Mouse (Mus musculus): ENCODE data around the gene Sptlc2. TPM values are rescaled to one million over a fixed set of nuclear protein-coding genes. Genes with fewer than 3 reads are reported as not detected.

The Sptlc2 gene
- polyA plus RNA-seq, 1 experiment from 2014 or later: 64.8 TPM

GRCm38 (mm10) chr12:87348029-87348428, 40.1 kb downstream of the Sptlc2 start:
- Histone ChIP-seq H3K9me3 (no peaks in the 10 kb centered on the region), H3K27ac (no peak overlapping the region), H3K27me3 (no peaks in the 10 kb centered on the region), H3K9ac (no peak overlapping the region), H3K36me3 (peaks cover 25% of the 10 kb centered on the region), H3K4me3 (no peak overlapping the region), H3K4me2 (no peak overlapping the region), H3K4me1 (replicated peaks) (no peaks in the 10 kb centered on the region)
- WGBS: 84% methylated on average over 2 of the region's 2 CpGs
- ATAC-seq (ENCODE audit: low FRiP score): no peak

GRCm38 (mm10) chr12:87347511-87347910, 40.6 kb downstream of the Sptlc2 start:
- ATAC-seq (ENCODE audit: low FRiP score): no peak
- WGBS: 94% methylated on average over 2 of the region's 2 CpGs
- H3K27ac ChIP-seq: no peak overlapping the region
- H3K4me1 ChIP-seq (replicated peaks): no peaks in the 10 kb centered on the region
- H3K4me2 ChIP-seq: no peak overlapping the region
- H3K9me3 ChIP-seq: no peaks in the 10 kb centered on the region
- H3K27me3 ChIP-seq: no peaks in the 10 kb centered on the region
- H3K36me3 ChIP-seq: peaks cover 27% of the 10 kb centered on the region
- no peak overlapping the region for H3K4me3 ChIP-seq
- H3K9ac ChIP-seq: no peak overlapping the region

- no peak for ATAC-seq (ENCODE audit: low FRiP score)
- no peaks in the 10 kb centered on the region for H3K9me3 ChIP-seq
- H3K27me3 ChIP-seq: no peaks in the 10 kb centered on the region
- no peak overlapping the region for H3K4me2 ChIP-seq
- H3K27ac ChIP-seq: no peak overlapping the region
- H3K36me3 ChIP-seq: peaks cover 42% of the 10 kb centered on the region
- no peak overlapping the region for H3K9ac ChIP-seq
- no peak overlapping the region for H3K4me3 ChIP-seq
- no peaks in the 10 kb centered on the region for H3K4me1 ChIP-seq (replicated peaks)
Measured at GRCm38 (mm10) chr12:87343084-87343605, 45.0 kb downstream of the Sptlc2 start.

- ATAC-seq (ENCODE audit: low FRiP score): no peak
- H3K9me3 ChIP-seq: no peaks in the 10 kb centered on the region
- no peak overlapping the region for H3K4me2 ChIP-seq
- peaks cover 22% of the 10 kb centered on the region for H3K36me3 ChIP-seq
- no peaks in the 10 kb centered on the region for H3K4me1 ChIP-seq (replicated peaks)
- H3K27me3 ChIP-seq: no peaks in the 10 kb centered on the region
- H3K4me3 ChIP-seq: no peak overlapping the region
- 92% methylated on average over 4 of the region's 4 CpGs for WGBS
- H3K9ac ChIP-seq: no peak overlapping the region
- no peak overlapping the region for H3K27ac ChIP-seq
Measured at GRCm38 (mm10) chr12:87338082-87338481, 50.1 kb downstream of the Sptlc2 start.

GRCm38 (mm10) chr12:87334886-87335285, 53.3 kb downstream of the Sptlc2 start:
- WGBS: 44% methylated on average over 2 of the region's 2 CpGs
- Histone ChIP-seq H3K4me2 (no peak overlapping the region), H3K9ac (no peak overlapping the region), H3K9me3 (no peaks in the 10 kb centered on the region), H3K4me3 (no peak overlapping the region), H3K4me1 (replicated peaks) (peaks cover 10% of the 10 kb centered on the region), H3K27me3 (no peaks in the 10 kb centered on the region), H3K27ac (no peak overlapping the region), H3K36me3 (peaks cover 7% of the 10 kb centered on the region; the same call in 1 of the 2 replicates)
- no peak for ATAC-seq (ENCODE audit: low FRiP score)

- peaks cover 7% of the 10 kb centered on the region; the same call in 1 of the 2 replicates for H3K36me3 ChIP-seq
- ATAC-seq (ENCODE audit: low FRiP score): no peak
- no peak overlapping the region for H3K4me3 ChIP-seq
Measured at GRCm38 (mm10) chr12:87333794-87334193, 54.4 kb downstream of the Sptlc2 start.

GRCm38 (mm10) chr12:87332511-87332910, 55.6 kb downstream of the Sptlc2 start:
- Histone ChIP-seq H3K4me1 (replicated peaks) (peaks cover 14% of the 10 kb centered on the region), H3K4me2 (no peak overlapping the region), H3K4me3 (no peak overlapping the region), H3K9ac (no peak overlapping the region), H3K9me3 (no peaks in the 10 kb centered on the region), H3K27me3 (no peaks in the 10 kb centered on the region), H3K36me3 (0 out of 2 replicates have a peak, but pooled peaks cover 3% of the 10 kb centered on the region), H3K27ac (no peak overlapping the region)
- 88% methylated on average over 4 of the region's 4 CpGs for WGBS
- no peak for ATAC-seq (ENCODE audit: low FRiP score)

More at GRCm38 (mm10) chr12:87333794-87334193, 54.4 kb downstream of the Sptlc2 start:
- Histone ChIP-seq H3K27me3 (no peaks in the 10 kb centered on the region), H3K4me2 (no peak overlapping the region), H3K9me3 (no peaks in the 10 kb centered on the region), H3K27ac (no peak overlapping the region), H3K9ac (no peak overlapping the region), H3K4me1 (replicated peaks) (peaks cover 10% of the 10 kb centered on the region)

- no peak overlapping the region for H3K27ac ChIP-seq
- 50% methylated on average over 5 of the region's 5 CpGs for WGBS
Measured at GRCm38 (mm10) chr12:87331908-87332307, 56.2 kb downstream of the Sptlc2 start.

GRCm38 (mm10) chr12:87331053-87331456, 57.1 kb downstream of the Sptlc2 start:
- Histone ChIP-seq H3K36me3 (0 out of 2 replicates have a peak, but pooled peaks cover 3% of the 10 kb centered on the region), H3K27ac (no peak overlapping the region), H3K4me3 (no peak overlapping the region), H3K27me3 (no peaks in the 10 kb centered on the region), H3K4me1 (replicated peaks) (peaks cover 16% of the 10 kb centered on the region), H3K9me3 (no peaks in the 10 kb centered on the region), H3K4me2 (no peak overlapping the region), H3K9ac (no peak overlapping the region)
- WGBS: 61% methylated on average over 6 of the region's 6 CpGs
- no peak for ATAC-seq (ENCODE audit: low FRiP score)

More at GRCm38 (mm10) chr12:87331908-87332307, 56.2 kb downstream of the Sptlc2 start:
- Histone ChIP-seq H3K4me2 (no peak overlapping the region), H3K36me3 (0 out of 2 replicates have a peak, but pooled peaks cover 3% of the 10 kb centered on the region), H3K9ac (no peak overlapping the region), H3K9me3 (no peaks in the 10 kb centered on the region), H3K4me3 (no peak overlapping the region), H3K4me1 (replicated peaks) (peaks cover 16% of the 10 kb centered on the region), H3K27me3 (no peaks in the 10 kb centered on the region)
- ATAC-seq (ENCODE audit: low FRiP score): no peak

GRCm38 (mm10) chr12:87330213-87330612, 57.9 kb downstream of the Sptlc2 start:
- Histone ChIP-seq H3K9ac (no peak overlapping the region), H3K36me3 (no peaks in the 10 kb centered on the region), H3K4me1 (replicated peaks) (peaks cover 16% of the 10 kb centered on the region), H3K9me3 (no peaks in the 10 kb centered on the region), H3K4me2 (no peak overlapping the region), H3K4me3 (no peak overlapping the region), H3K27me3 (no peaks in the 10 kb centered on the region), H3K27ac (no peak overlapping the region)
- 63% methylated on average over 2 of the region's 2 CpGs for WGBS
- no peak for ATAC-seq (ENCODE audit: low FRiP score)

- no peak for ATAC-seq (ENCODE audit: low FRiP score)
- H3K9me3 ChIP-seq: no peaks in the 10 kb centered on the region
- no peak overlapping the region for H3K9ac ChIP-seq
- H3K4me1 ChIP-seq (replicated peaks): peaks cover 16% of the 10 kb centered on the region
- no peaks in the 10 kb centered on the region for H3K27me3 ChIP-seq
- no peak overlapping the region for H3K4me3 ChIP-seq
- WGBS: 35% methylated on average over 4 of the region's 4 CpGs
- H3K4me2 ChIP-seq: no peak overlapping the region
- H3K36me3 ChIP-seq: peaks cover 7% of the 10 kb centered on the region; the same call in 1 of the 2 replicates
- H3K27ac ChIP-seq: no peak overlapping the region
Measured at GRCm38 (mm10) chr12:87328025-87328424, 60.1 kb downstream of the Sptlc2 start.

GRCm38 (mm10) chr12:87327610-87328009, 60.5 kb downstream of the Sptlc2 start:
- Histone ChIP-seq H3K4me1 (replicated peaks) (peaks cover 16% of the 10 kb centered on the region), H3K4me2 (no peak overlapping the region), H3K27me3 (no peaks in the 10 kb centered on the region), H3K4me3 (no peak overlapping the region), H3K9me3 (no peaks in the 10 kb centered on the region), H3K36me3 (peaks cover 7% of the 10 kb centered on the region; the same call in 1 of the 2 replicates), H3K9ac (no peak overlapping the region), H3K27ac (no peak overlapping the region)
- WGBS: 15% methylated on average over 7 of the region's 7 CpGs
- no peak for ATAC-seq (ENCODE audit: low FRiP score)

- Histone ChIP-seq H3K4me3 (no peak overlapping the region), H3K4me1 (replicated peaks) (0 out of 2 replicates have a peak, but pooled peaks cover 6% of the 10 kb centered on the region), H3K9ac (no peak overlapping the region), H3K36me3 (peaks cover 7% of the 10 kb centered on the region; the same call in 1 of the 2 replicates), H3K27ac (no peak overlapping the region), H3K27me3 (no peaks in the 10 kb centered on the region), H3K9me3 (no peaks in the 10 kb centered on the region), H3K4me2 (no peak overlapping the region)
- ATAC-seq (ENCODE audit: low FRiP score): no peak
- WGBS: 93% methylated on average over 3 of the region's 3 CpGs
Measured at GRCm38 (mm10) chr12:87325452-87325851, 62.7 kb downstream of the Sptlc2 start.

Measured in hindbrain, embryonic 13.5 days (tissue).